Mouse (Mus musculus) retina, embryonic 14.5 days (tissue): Measurements from ENCODE around the gene Abca12.
A peak's percentile ranks its signal among the peaks of the same experiment; 100 is the strongest.

Source experiments
- DNase-seq: peaks from one replicate; pipeline ENCODE4 v3.0.0-alpha.2; 2015; ENCODE audit warnings: low spot score

The Abca12 gene

GRCm38 (mm10) chr1:71330349-71330748 lies 84.4 kb downstream of the Abca12 start:
- DNase-seq = no peak

- DNase-seq = no peak
These were observed 102.5 kb downstream of the Abca12 start for GRCm38 (mm10) chr1:71312171-71312570.

- no peak for DNase-seq
These were observed 104.1 kb downstream of the Abca12 start for GRCm38 (mm10) chr1:71310614-71311013.

- no peak for DNase-seq
These were observed 107.3 kb downstream of the Abca12 start for GRCm38 (mm10) chr1:71307362-71307761.

- DNase-seq = no peak
These were observed 108.5 kb downstream of the Abca12 start for GRCm38 (mm10) chr1:71306196-71306595.

- no peak for DNase-seq
These were observed 110.1 kb downstream of the Abca12 start for GRCm38 (mm10) chr1:71304588-71304987.

GRCm38 (mm10) chr1:71297021-71297420 lies 117.7 kb downstream of the Abca12 start:
- peak; percentile 58 for DNase-seq

- DNase-seq = peak; percentile 26
These were observed 118.1 kb downstream of the Abca12 start for GRCm38 (mm10) chr1:71296585-71296984.

GRCm38 (mm10) chr1:71291917-71292316 lies 122.8 kb downstream of the Abca12 start:
- peak; percentile 79 for DNase-seq

GRCm38 (mm10) chr1:71289511-71289910 lies 125.2 kb downstream of the Abca12 start:
- peak; percentile 76 for DNase-seq

- DNase-seq = no peak
These were observed 137.8 kb downstream of the Abca12 start for GRCm38 (mm10) chr1:71276940-71277339.

GRCm38 (mm10) chr1:71272550-71272949 lies 142.2 kb downstream of the Abca12 start:
- DNase-seq = no peak

GRCm38 (mm10) chr1:71272077-71272476 lies 142.6 kb downstream of the Abca12 start:
- no peak for DNase-seq

- no peak for DNase-seq
These were observed 144.6 kb downstream of the Abca12 start for GRCm38 (mm10) chr1:71270083-71270482.

- no peak for DNase-seq
These were observed 148.1 kb downstream of the Abca12 start for GRCm38 (mm10) chr1:71266630-71267029.

- no peak for DNase-seq
These were observed 151.2 kb downstream of the Abca12 start for GRCm38 (mm10) chr1:71263532-71263931.

- no peak for DNase-seq
These were observed 170.1 kb downstream of the Abca12 start for GRCm38 (mm10) chr1:71244647-71245046.

GRCm38 (mm10) chr1:71241396-71241795 lies 173.3 kb downstream of the Abca12 start:
- no peak for DNase-seq

GRCm38 (mm10) chr1:71239586-71239985 lies 175.1 kb downstream of the Abca12 start:
- DNase-seq = no peak

- no peak for DNase-seq
These were observed 179.4 kb downstream of the Abca12 start for GRCm38 (mm10) chr1:71235335-71235734.

GRCm38 (mm10) chr1:71231211-71231610 lies 183.5 kb downstream of the Abca12 start:
- DNase-seq = no peak

GRCm38 (mm10) chr1:71203581-71203980 lies 211.1 kb downstream of the Abca12 start:
- no peak for DNase-seq

GRCm38 (mm10) chr1:71196191-71196590 lies 218.5 kb downstream of the Abca12 start:
- no peak for DNase-seq

GRCm38 (mm10) chr1:71195333-71195732 lies 219.4 kb downstream of the Abca12 start:
- no peak for DNase-seq

- DNase-seq = no peak
These were observed 220.8 kb downstream of the Abca12 start for GRCm38 (mm10) chr1:71193931-71194330.
